Mouse (Mus musculus): ENCODE measurements around the gene Vmn1r188.
"Not testable (repeated sequence)": the region's sequence is repeated elsewhere in the genome, so short reads cannot be mapped to it uniquely, and the experiment has no call there.

The Vmn1r188 gene

GRCm38 (mm10) chr13:22049737-22050440, 34.4 kb upstream of the Vmn1r188 start:
- DNase-seq (ENCODE audit: low spot score in 2 of 2) = peak; percentile 59 to 65

- DNase-seq (ENCODE audit: low spot score in 2 of 2) = peak; percentile 90 to 95
Observed at GRCm38 (mm10) chr13:22050591-22051522, 33.4 kb upstream of the Vmn1r188 start.

GRCm38 (mm10) chr13:22051523-22051859, 32.7 kb upstream of the Vmn1r188 start:
- DNase-seq (ENCODE audit: low spot score in 2 of 2) = no peak

GRCm38 (mm10) chr13:22053754-22054153, 30.5 kb upstream of the Vmn1r188 start:
- no peak for DNase-seq (ENCODE audit: low spot score in 2 of 2)

- no peak for DNase-seq (ENCODE audit: low spot score in 2 of 2)
Observed at GRCm38 (mm10) chr13:22061422-22061821, 22.8 kb upstream of the Vmn1r188 start.

GRCm38 (mm10) chr13:22063468-22063867, 20.8 kb upstream of the Vmn1r188 start:
- no peak for DNase-seq (ENCODE audit: low spot score in 2 of 2)

- DNase-seq (ENCODE audit: low spot score in 2 of 2) = not testable (repeated sequence)
Observed at GRCm38 (mm10) chr13:22105724-22106123, 21.5 kb downstream of the Vmn1r188 start, which contains the start of gene Vmn1r189. TSS of gene Vmn1r189 (minus strand) at chr13:22105824.

GRCm38 (mm10) chr13:22136495-22137293, 52.5 kb downstream of the Vmn1r188 start:
- DNase-seq (ENCODE audit: low spot score in 2 of 2) = not testable (repeated sequence)
